Mouse (Mus musculus) liver, adult 2 months (tissue): ENCODE measurements around the gene Crocc2. TPM values are rescaled to one million over a fixed set of nuclear protein-coding genes. Genes with fewer than 3 reads are reported as not detected.
A peak's percentile ranks its signal among the peaks of the same experiment; 100 is the strongest.

Source experiments
- DNase-seq: peaks from one replicate; pipeline ENCODE4 v3.0.0-alpha.2; 2011; ENCODE audit warnings: low read depth, low spot score; ENCODE audit errors: extremely low read depth
- H3K27ac ChIP-seq: fragments of 200-500 bp; replicated peaks from 2 replicates; pipeline ENCODE4 v1.5.1; 2012; ENCODE audit warnings: low read depth, mild to moderate bottlenecking, control low read depth, inconsistent platforms, low read length; ENCODE audit not compliant: insufficient read depth
- H3K27me3 ChIP-seq: fragments of 200-500 bp; 2 replicates; pipeline ENCODE4 v1.6.1; 2012; ENCODE audit warnings: mild to moderate bottlenecking, moderate library complexity, low read length, inconsistent platforms; ENCODE audit not compliant: control insufficient read depth, insufficient read depth
- H3K36me3 ChIP-seq: fragments of 200-500 bp; 2 replicates; pipeline ENCODE4 v1.6.1; 2012; ENCODE audit warnings: low read length, inconsistent platforms; ENCODE audit not compliant: control insufficient read depth, insufficient read depth
- H3K4me1 ChIP-seq: fragments of 200-500 bp; 2 replicates; pipeline ENCODE4 v1.6.1; 2011; ENCODE audit warnings: low read length; ENCODE audit not compliant: control insufficient read depth, insufficient read depth
- H3K4me3 ChIP-seq: fragments of 200-500 bp; 2 replicates; pipeline ENCODE4 v1.5.1; 2011; ENCODE audit warnings: low read depth, mild to moderate bottlenecking, control low read depth, low read length, moderate library complexity; ENCODE audit not compliant: insufficient read depth
- H3K79me2 ChIP-seq: fragments of 200-500 bp; 2 replicates; pipeline ENCODE4 v1.6.1; 2012; ENCODE audit warnings: inconsistent platforms, mild to moderate bottlenecking, low read length, moderate library complexity; ENCODE audit not compliant: control insufficient read depth, insufficient read depth
- H3K9ac ChIP-seq: fragments of 200-500 bp; 2 replicates; pipeline ENCODE4 v1.6.1; 2012; ENCODE audit warnings: low read depth, mild to moderate bottlenecking, control low read depth, inconsistent platforms, low read length
- CTCF ChIP-seq: fragments of 200-500 bp; IDR thresholded peaks from 2 replicates; pipeline ENCODE4 v1.5.1; 2011; ENCODE audit warnings: low read depth, low read length, control low read depth
- POLR2A ChIP-seq: fragments of 200-500 bp; IDR thresholded peaks from 2 replicates; pipeline ENCODE4 v1.6.1; 2011; ENCODE audit warnings: low read length, control low read depth; ENCODE audit not compliant: insufficient read depth; ENCODE audit errors: extremely low read depth
- WGBS: fragments of 180-500 bp; shearing (Covaris S2); methylation state at CpG from one replicate; pipeline ENCODE4 v1.1.7; 2018; 5-methylcytosine and 5-hydroxymethylcytosine counted together
- polyA plus RNA-seq: library from polyadenylated mRNA; depleted of rRNA; stranded (reverse); fragments of >200 nt; gene quantifications from 2 replicates; pipeline ENCODE4 v1.2.3, GENCODE M21; 2012
- total RNA-seq: library from RNA; depleted of rRNA; stranded (reverse); fragments of >200 nt; gene quantifications from 2 replicates; pipeline ENCODE4 v1.2.3, GENCODE M21; 2014

Crocc2 gene
- total and polyA plus RNA-seq, 2 experiments, result not detected

DNA sequence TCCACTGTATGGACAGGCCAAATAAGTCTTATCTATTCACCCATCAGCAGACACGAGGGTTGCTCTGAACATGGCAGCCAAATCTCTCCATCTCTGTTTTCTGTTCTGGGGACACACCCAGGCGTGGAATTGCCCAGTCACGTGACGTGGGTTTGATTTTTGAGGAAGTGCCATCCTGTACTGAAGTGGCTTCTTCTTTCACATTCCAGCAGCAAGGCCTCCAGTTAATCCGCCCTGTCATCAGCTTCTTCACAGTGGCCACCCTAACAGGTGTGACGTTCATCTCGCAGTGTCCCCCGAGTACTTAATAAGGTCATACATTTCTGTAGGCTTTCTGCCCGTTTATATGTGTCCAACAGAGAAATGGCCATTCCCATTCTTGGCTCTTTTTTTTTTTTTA lies 3.1 kb upstream of the Crocc2 start:
- Histone ChIP-seq H3K36me3 (no peaks in the 10 kb centered on the region), H3K79me2 (no peaks in the 10 kb centered on the region), H3K27ac (no peak overlapping the region), H3K4me1 (peaks cover 6% of the 10 kb centered on the region; the same call in 1 of the 2 replicates), H3K4me3 (no peak overlapping the region), H3K27me3 (no peaks in the 10 kb centered on the region), H3K9ac (no peak overlapping the region)
- 75% methylated on average over 9 of the region's 9 CpGs for WGBS
- no peak for DNase-seq
- TF ChIP-seq CTCF, result no peak
- TF ChIP-seq POLR2A, result no peak

DNA sequence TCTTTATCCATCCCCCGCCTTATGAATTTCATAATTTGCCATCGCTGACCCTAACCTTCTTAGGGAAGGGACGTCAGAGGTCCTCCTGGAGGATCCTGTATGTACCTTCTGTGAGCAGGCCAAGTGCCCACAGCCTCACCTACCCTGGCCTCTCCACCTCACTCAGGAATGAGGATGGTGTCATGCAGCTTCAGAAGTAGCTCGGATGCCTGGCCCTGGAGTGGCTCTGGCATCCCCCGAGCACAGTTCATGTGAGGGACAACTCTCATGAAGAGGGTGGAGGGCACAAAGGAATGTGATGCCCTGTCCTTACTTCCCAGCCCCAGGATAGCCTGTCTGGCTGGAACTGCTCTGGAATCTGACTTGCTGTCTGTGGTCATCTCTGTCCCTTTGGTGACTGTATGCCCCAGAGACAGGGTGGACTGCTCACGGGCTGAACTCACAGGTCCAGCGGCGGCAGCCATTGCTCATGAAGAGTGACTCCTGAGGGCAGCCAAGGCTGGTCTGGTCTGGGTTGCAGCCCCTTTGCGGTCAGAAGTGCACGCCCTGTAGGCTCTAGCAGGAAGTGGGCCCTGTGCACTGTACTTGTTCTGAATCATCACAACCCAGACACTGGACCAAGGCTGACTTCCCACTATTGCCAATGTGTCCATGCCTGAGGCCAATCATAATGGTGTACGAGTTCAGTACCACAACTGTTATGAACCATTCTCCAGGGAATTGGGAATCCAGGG lies 2.0 kb upstream of the Crocc2 start:
- DNase-seq, result no peak
- TF ChIP-seq POLR2A (no peak), CTCF (no peak)
- Histone ChIP-seq H3K36me3 (no peaks in the 10 kb centered on the region), H3K27me3 (no peaks in the 10 kb centered on the region), H3K4me3 (no peak overlapping the region), H3K4me1 (no peaks in the 10 kb centered on the region), H3K79me2 (no peaks in the 10 kb centered on the region), H3K27ac (no peak overlapping the region), H3K9ac (no peak overlapping the region)
- 88% methylated on average over 11 of the region's 11 CpGs for WGBS

DNA sequence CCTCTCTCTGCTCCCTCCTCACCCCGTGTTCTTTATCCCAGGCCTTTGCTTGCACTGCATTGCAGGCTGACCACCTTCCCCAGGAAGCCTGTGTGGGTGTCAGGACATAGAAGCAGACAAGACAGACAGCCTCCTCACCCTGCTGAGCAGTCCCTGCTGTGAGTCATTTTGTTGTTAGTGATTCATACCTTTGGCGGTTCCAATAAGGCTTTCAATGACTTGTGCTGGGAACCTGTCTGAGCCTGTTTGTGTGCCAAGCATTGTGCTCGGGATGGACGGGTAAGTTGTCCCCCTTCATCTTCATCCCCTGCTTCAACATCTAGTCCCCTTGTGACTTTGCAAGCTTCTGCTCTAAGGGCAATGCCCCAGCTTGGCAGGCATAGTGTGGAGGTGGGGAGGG lies 5.1 kb downstream of the Crocc2 start:
- no peaks in the 10 kb centered on the region for H3K36me3 ChIP-seq
- H3K4me3 ChIP-seq, result no peak overlapping the region
- H3K27me3 ChIP-seq, result 0 out of 2 replicates have a peak, but pooled peaks cover 5% of the 10 kb centered on the region
- H3K4me1 ChIP-seq, result no peaks in the 10 kb centered on the region
- no peak for DNase-seq
- H3K27ac ChIP-seq, result no peak overlapping the region
- WGBS, result 72% methylated on average over 4 of the region's 4 CpGs
- H3K79me2 ChIP-seq, result no peaks in the 10 kb centered on the region
- TF ChIP-seq POLR2A, result no peak
- TF ChIP-seq CTCF, result no peak
- H3K9ac ChIP-seq, result no peak overlapping the region

GRCm38 (mm10) chr1:93174399-93174798 lies 5.9 kb downstream of the Crocc2 start:
- H3K9ac ChIP-seq, result no peak overlapping the region
- peak; percentile 50 for DNase-seq
- H3K36me3 ChIP-seq, result no peaks in the 10 kb centered on the region
- no peak overlapping the region for H3K4me3 ChIP-seq
- H3K79me2 ChIP-seq, result no peaks in the 10 kb centered on the region
- H3K4me1 ChIP-seq, result no peaks in the 10 kb centered on the region
- TF ChIP-seq CTCF, result peak; percentile 99
- TF ChIP-seq POLR2A, result no peak
- 3% methylated on average over 4 of the region's 4 CpGs for WGBS
- H3K27ac ChIP-seq, result no peak overlapping the region
- 0 out of 2 replicates have a peak, but pooled peaks cover 5% of the 10 kb centered on the region for H3K27me3 ChIP-seq

GRCm38 (mm10) chr1:93175849-93176248 lies 7.3 kb downstream of the Crocc2 start:
- Histone ChIP-seq H3K36me3 (no peaks in the 10 kb centered on the region), H3K27ac (no peak overlapping the region), H3K79me2 (no peaks in the 10 kb centered on the region), H3K27me3 (0 out of 2 replicates have a peak, but pooled peaks cover 5% of the 10 kb centered on the region), H3K9ac (no peak overlapping the region), H3K4me3 (no peak overlapping the region), H3K4me1 (no peaks in the 10 kb centered on the region)
- TF ChIP-seq CTCF, result no peak
- TF ChIP-seq POLR2A, result no peak
- no peak for DNase-seq
- 49% methylated on average over 6 of the region's 6 CpGs for WGBS
